Mouse (Mus musculus) CH12.LX (cell line): Measurements from ENCODE around the gene Ttc41.

Source experiments
- CTCF ChIP-seq, 2 experiments: IDR thresholded peaks in 1 of 2; conservative IDR thresholded peaks in 1 of 2; 2 replicates each; pipeline ENCODE4 v1.5.1; 2011 to 2012; ENCODE audit warnings: low read depth in 2 of 2, low read length in 2 of 2, improper control_type of control experiment in 1 of 2, inconsistent platforms in 1 of 2, mild to moderate bottlenecking in 1 of 2, moderate library complexity in 1 of 2
- EP300 ChIP-seq: IDR thresholded peaks from 2 replicates; pipeline ENCODE4 v1.6.1; 2011; ENCODE audit warnings: low read length, improper control_type of control experiment
- HCFC1 ChIP-seq: IDR thresholded peaks from 2 replicates; pipeline ENCODE4 v1.6.1; 2012; ENCODE audit warnings: low read depth, mild to moderate bottlenecking, inconsistent platforms, low read length, improper control_type of control experiment
- POLR2A ChIP-seq: IDR thresholded peaks from 2 replicates; pipeline ENCODE4 v1.6.1; 2011; ENCODE audit warnings: low read depth, mild to moderate bottlenecking, improper control_type of control experiment, low read length
- RCOR1 ChIP-seq: conservative IDR thresholded peaks from 2 replicates; pipeline ENCODE4 v1.6.1; 2012; ENCODE audit warnings: low read depth, mild to moderate bottlenecking, inconsistent platforms, low read length, improper control_type of control experiment

GRCm38 (mm10) chr10:86731500-86731863, 25.9 kb downstream of the Ttc41 start:
- TF ChIP-seq POLR2A = no peak
- no peak for TF ChIP-seq RCOR1
- no peak for TF ChIP-seq HCFC1
- TF ChIP-seq CTCF (conservative IDR thresholded peaks at IDR 0.05 in 1 of 2, IDR thresholded peaks at IDR 0.05 in 1 of 2; ENCODE audit: low read depth in 2 of 2, low read length in 2 of 2) = no peak
- no peak for TF ChIP-seq EP300
